Mouse (Mus musculus) spleen, adult 2 months (tissue): ENCODE measurements around the gene Lmtk2. TPM values are rescaled to one million over a fixed set of nuclear protein-coding genes. Genes with fewer than 3 reads are reported as not detected.
A peak's percentile ranks its signal among the peaks of the same experiment; 100 is the strongest.

Experiments used
- DNase-seq, 2 experiments: peaks; one replicate each; pipeline versions ENCODE4 v3.0.0 to v3.0.0-alpha.2; 2012 to 2021; ENCODE audit warnings: low spot score in 2 of 2, low read depth in 1 of 2
- H3K27ac ChIP-seq: fragments of 200-500 bp; 2 replicates; pipeline ENCODE4 v1.5.1; 2012; ENCODE audit warnings: low read length, inconsistent platforms; ENCODE audit not compliant: insufficient read depth
- H3K27me3 ChIP-seq: fragments of 200-500 bp; 2 replicates; pipeline ENCODE4 v1.6.1; 2012; ENCODE audit warnings: mild to moderate bottlenecking, moderate library complexity, low read length, inconsistent platforms; ENCODE audit not compliant: control insufficient read depth, insufficient read depth
- H3K36me3 ChIP-seq: fragments of 200-500 bp; 2 replicates; pipeline ENCODE4 v1.6.1; 2012; ENCODE audit warnings: mild to moderate bottlenecking, low read length, inconsistent platforms; ENCODE audit not compliant: control insufficient read depth, insufficient read depth
- H3K4me1 ChIP-seq: fragments of 200-500 bp; 2 replicates; pipeline ENCODE4 v1.6.1; 2011; ENCODE audit warnings: inconsistent platforms; ENCODE audit not compliant: control insufficient read depth, insufficient read depth, insufficient read length
- H3K4me3 ChIP-seq: fragments of 200-500 bp; 2 replicates; pipeline ENCODE4 v1.5.1; 2011; ENCODE audit warnings: mild to moderate bottlenecking, inconsistent platforms; ENCODE audit not compliant: insufficient read depth, insufficient read length; ENCODE audit errors: extremely low read depth
- CTCF ChIP-seq: fragments of 200-500 bp; IDR thresholded peaks from 2 replicates; pipeline ENCODE4 v1.5.1; 2011; ENCODE audit warnings: mild to moderate bottlenecking, inconsistent platforms; ENCODE audit not compliant: insufficient read depth, insufficient read length, insufficient replicate concordance; ENCODE audit errors: extremely low read depth
- POLR2A ChIP-seq: fragments of 200-500 bp; IDR thresholded peaks from 2 replicates; pipeline ENCODE4 v1.6.1; 2011; ENCODE audit warnings: low read depth, low read length, inconsistent platforms
- WGBS: fragments of 180-500 bp; shearing (Covaris S2); methylation state at CpG from one replicate; pipeline ENCODE4 v1.1.7; 2018; 5-methylcytosine and 5-hydroxymethylcytosine counted together
- polyA plus RNA-seq: library from polyadenylated mRNA; depleted of rRNA; stranded (reverse); fragments of >200 nt; gene quantifications from 2 replicates; pipeline ENCODE4 v1.2.3, GENCODE M21; 2012

Gene Lmtk2
- polyA plus RNA-seq, 1 experiment = 10.0 TPM

GRCm38 (mm10) chr5:144118271-144118670 lies 18.0 kb downstream of the Lmtk2 start:
- 93% methylated on average over 4 of the region's 4 CpGs for WGBS
- H3K27ac ChIP-seq = no peak overlapping the region
- no peaks in the 10 kb centered on the region for H3K27me3 ChIP-seq
- H3K4me3 ChIP-seq = no peak overlapping the region
- H3K36me3 ChIP-seq = no peaks in the 10 kb centered on the region
- peaks cover 6% of the 10 kb centered on the region; the same call in 1 of the 2 replicates for H3K4me1 ChIP-seq
- no peak for TF ChIP-seq POLR2A
- TF ChIP-seq CTCF = no peak
- no peak for DNase-seq

- no peaks in the 10 kb centered on the region for H3K27me3 ChIP-seq
- H3K27ac ChIP-seq = no peak overlapping the region
- H3K36me3 ChIP-seq = no peaks in the 10 kb centered on the region
- DNase-seq = no peak
- H3K4me3 ChIP-seq = no peak overlapping the region
- WGBS = 82% methylated on average over 2 of the region's 2 CpGs
- TF ChIP-seq CTCF (no peak), POLR2A (no peak)
- H3K4me1 ChIP-seq = peaks cover 6% of the 10 kb centered on the region; the same call in 1 of the 2 replicates
These were observed 19.1 kb downstream of the Lmtk2 start for GRCm38 (mm10) chr5:144119286-144119685.

- no peak for TF ChIP-seq POLR2A
- TF ChIP-seq CTCF = no peak
- no peaks in the 10 kb centered on the region for H3K27me3 ChIP-seq
- H3K27ac ChIP-seq = no peak overlapping the region
- no peak for DNase-seq
- no peaks in the 10 kb centered on the region for H3K36me3 ChIP-seq
- H3K4me3 ChIP-seq = no peak overlapping the region
- H3K4me1 ChIP-seq = peaks cover 19% of the 10 kb centered on the region
These were observed 21.3 kb downstream of the Lmtk2 start for GRCm38 (mm10) chr5:144121489-144121888.

- peak; percentile 49 to 53 for DNase-seq
- Histone ChIP-seq H3K36me3 (peaks cover 6% of the 10 kb centered on the region), H3K27me3 (no peaks in the 10 kb centered on the region), H3K4me1 (peaks cover 17% of the 10 kb centered on the region), H3K4me3 (peak overlapping the region; percentile 28; the same call in 1 of the 2 replicates), H3K27ac (no peak overlapping the region)
- TF ChIP-seq CTCF (no peak), POLR2A (no peak)
- WGBS = 13% methylated on average over 9 of the region's 9 CpGs
These were observed 25.9 kb downstream of the Lmtk2 start for GRCm38 (mm10) chr5:144125979-144126755.

- 92% methylated on average over 5 of the region's 5 CpGs for WGBS
- peaks cover 13% of the 10 kb centered on the region for H3K36me3 ChIP-seq
These were observed 43.3 kb downstream of the Lmtk2 start for GRCm38 (mm10) chr5:144143531-144143930.

GRCm38 (mm10) chr5:144146898-144147297 lies 46.7 kb downstream of the Lmtk2 start:
- H3K4me3 ChIP-seq = no peak overlapping the region
- no peaks in the 10 kb centered on the region for H3K4me1 ChIP-seq
- H3K27ac ChIP-seq = no peak overlapping the region
- TF ChIP-seq POLR2A (no peak), CTCF (no peak)
- no peak for DNase-seq
- H3K36me3 ChIP-seq = peaks cover 31% of the 10 kb centered on the region
- H3K27me3 ChIP-seq = no peaks in the 10 kb centered on the region

More at GRCm38 (mm10) chr5:144143531-144143930, 43.3 kb downstream of the Lmtk2 start:
- Histone ChIP-seq H3K4me1 (no peaks in the 10 kb centered on the region), H3K27ac (no peak overlapping the region), H3K4me3 (no peak overlapping the region), H3K27me3 (no peaks in the 10 kb centered on the region)
- no peak for DNase-seq
- no peak for TF ChIP-seq POLR2A
- no peak for TF ChIP-seq CTCF

GRCm38 (mm10) chr5:144149530-144149929 lies 49.3 kb downstream of the Lmtk2 start:
- Histone ChIP-seq H3K27ac (no peak overlapping the region), H3K4me3 (no peak overlapping the region), H3K27me3 (no peaks in the 10 kb centered on the region), H3K4me1 (no peaks in the 10 kb centered on the region), H3K36me3 (peaks cover 31% of the 10 kb centered on the region)
- TF ChIP-seq CTCF (no peak), POLR2A (no peak)
- WGBS = 95% methylated on average over 4 of the region's 4 CpGs
- no peak for DNase-seq
